Mouse (Mus musculus): ENCODE measurements at regions not wholly inside any gene's neighbourhood (a gene's known extent, or its start where the extent isn't known, plus 50 kb on each side); places are given as distances from the start of the nearest gene placed in this dataset.
"Not testable (repeated sequence)": the region's sequence is repeated elsewhere in the genome, so short reads cannot be mapped to it uniquely, and the experiment has no call there.

DNA sequence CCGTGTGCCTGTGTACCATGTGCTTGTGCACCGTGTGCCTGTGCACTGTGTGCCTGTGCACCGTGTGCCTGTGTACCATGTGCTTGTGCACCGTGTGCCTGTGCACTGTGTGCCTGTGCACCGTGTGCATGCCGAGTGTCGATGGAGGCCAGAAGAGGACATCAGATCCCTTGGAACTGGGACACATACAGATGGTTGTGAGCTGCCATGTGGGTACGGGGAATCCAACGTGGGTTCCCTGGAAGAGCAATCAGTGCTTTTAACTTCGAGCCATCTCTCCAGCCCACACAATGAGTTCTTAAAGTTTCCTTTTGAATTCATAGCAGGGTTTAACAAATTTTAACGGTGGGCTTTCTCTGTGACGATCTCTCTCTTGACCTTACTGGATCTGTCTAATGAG, 386.8 kb upstream of the Auts2 start:
- not testable (repeated sequence) for DNase-seq (ENCODE audit: low read depth)

DNA sequence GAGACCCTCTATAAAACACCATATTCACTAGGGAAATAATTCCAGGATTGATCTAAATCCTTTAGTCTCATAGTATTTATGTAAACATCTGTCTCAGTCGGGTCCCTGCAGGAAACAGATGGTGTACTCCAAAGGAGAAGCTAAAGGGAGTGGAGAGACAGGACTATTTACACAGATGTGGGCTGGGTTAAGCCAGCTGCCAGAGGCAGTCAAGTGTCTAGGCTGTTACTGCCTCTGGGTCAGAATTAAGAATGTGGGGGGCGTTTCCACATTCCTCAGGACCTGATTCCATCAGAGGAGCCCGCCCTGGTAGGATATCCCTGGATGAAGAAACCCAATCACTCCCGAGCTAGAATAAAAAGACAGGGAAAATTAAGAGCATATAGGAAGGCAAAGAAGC, 380.2 kb upstream of the Auts2 start:
- DNase-seq (ENCODE audit: low read depth): no peak

DNA sequence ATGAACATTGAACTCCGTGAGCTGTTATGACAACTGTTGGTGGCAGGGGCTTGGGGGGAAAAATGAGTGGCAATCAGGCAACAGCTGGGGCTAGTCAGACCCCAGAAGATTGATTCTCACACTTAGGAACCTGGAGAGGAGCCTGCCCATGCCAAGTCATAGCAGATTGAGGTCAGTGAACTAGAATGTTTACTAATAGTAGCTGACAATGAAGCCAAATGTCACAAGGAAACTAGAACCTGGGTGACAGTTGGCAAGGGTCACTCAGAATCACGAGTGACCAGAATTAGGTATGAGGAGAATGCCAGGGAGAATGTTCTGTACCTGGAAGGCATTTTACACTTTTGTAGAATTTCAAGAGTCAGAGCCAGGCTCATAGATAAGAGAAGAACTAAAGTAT, 365.9 kb upstream of the Auts2 start:
- no peak for DNase-seq (ENCODE audit: low read depth)

DNA sequence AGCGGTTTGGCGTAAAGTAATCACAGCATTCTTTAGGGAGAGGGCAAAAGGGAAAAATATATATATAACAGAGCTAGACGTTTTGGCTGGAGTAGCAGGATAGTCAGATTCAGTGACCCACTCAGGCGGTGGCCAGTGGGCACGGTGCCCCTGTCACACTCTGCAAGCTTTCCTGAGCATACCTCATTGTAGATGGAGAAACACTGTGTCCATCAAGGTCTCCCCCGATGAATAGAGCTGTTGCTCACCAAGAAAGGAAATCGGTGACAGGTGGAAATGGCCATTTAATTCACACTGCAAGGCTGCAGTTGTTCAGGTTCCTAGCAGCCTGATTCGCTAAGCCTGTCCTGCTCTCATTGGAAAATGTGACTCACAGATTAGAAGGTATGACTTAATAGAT, 365.1 kb upstream of the Auts2 start:
- DNase-seq (ENCODE audit: low read depth): no peak

DNA sequence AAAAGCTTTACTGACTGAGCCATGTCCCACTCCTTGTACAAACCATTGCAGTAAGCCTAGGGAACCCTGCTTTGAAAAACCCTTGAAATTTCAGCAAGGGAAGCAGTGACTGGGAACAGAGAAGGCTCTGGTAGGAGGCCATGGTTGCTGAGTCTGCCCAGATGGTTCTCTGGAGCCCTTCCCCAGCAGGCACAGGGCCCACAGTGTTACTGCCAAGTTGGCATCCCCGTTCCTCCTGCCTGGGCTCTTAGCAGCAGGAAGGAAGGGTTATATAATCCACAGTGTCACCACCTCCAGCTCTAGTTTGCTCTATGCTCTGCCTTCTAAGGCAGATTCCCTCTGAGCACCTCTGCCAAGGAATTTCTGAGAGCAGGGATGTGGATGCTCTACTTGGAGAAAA, 349.4 kb upstream of the Auts2 start:
- DNase-seq (ENCODE audit: low read depth): no peak

DNA sequence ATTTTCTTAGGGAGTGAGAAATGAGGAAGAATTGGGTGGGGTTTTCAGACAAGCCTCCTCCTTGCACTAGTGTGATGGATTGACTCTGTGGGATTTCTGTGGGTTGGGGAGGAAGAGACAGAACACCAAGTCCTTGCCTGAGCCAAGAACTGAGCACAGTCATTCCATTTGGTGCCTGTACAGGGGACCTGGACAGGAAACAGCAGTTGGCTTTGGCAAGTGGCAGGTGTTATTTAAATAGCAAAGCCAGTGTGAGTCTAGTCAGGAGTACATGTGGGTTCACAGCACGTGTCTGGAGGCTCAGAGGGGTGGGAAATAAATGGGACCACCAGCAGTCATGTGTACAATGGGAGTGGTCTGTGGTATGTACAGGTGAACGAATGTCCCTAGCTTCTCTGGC, 341.0 kb upstream of the Auts2 start:
- DNase-seq (ENCODE audit: low read depth): no peak

DNA sequence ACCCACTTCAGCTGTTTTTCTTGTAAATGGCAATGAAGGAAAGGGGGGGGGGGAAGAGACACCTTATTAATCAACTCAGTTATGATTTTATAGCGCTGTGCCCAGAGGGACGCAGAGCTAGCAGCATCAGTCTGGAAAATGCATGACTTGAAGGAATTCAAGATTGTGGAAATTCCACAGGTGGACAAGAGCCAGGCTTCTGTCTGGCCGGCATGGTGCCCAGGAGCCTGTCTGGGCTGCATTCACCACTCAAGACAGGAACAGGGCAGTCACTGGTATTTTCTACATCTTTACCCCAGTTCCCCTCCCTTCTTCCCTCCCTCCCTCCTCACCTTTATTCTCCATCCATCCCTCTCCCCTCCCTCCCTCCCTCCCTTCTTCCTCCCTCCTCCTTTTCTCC, 339.1 kb upstream of the Auts2 start:
- no peak for DNase-seq (ENCODE audit: low read depth)

DNA sequence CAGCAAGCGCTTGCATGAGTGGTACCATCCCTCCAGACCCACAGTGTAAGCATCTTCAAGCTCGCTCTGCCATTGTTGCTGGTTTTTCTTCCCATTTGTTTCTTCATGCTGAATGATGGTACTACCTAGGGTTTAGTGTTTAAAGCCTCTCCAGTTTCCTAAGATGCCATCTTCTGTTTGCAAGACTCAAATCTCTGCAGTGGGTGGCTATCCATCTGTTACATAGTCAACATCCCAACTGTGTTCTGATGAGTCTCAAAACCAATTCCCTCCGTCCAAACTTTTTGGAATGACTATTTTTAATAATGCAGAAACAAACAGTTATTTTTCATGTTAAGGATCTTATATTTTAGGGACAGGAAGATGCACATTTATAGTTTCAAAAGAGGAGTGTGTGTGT, 338.0 kb upstream of the Auts2 start:
- no peak for DNase-seq (ENCODE audit: low read depth)

DNA sequence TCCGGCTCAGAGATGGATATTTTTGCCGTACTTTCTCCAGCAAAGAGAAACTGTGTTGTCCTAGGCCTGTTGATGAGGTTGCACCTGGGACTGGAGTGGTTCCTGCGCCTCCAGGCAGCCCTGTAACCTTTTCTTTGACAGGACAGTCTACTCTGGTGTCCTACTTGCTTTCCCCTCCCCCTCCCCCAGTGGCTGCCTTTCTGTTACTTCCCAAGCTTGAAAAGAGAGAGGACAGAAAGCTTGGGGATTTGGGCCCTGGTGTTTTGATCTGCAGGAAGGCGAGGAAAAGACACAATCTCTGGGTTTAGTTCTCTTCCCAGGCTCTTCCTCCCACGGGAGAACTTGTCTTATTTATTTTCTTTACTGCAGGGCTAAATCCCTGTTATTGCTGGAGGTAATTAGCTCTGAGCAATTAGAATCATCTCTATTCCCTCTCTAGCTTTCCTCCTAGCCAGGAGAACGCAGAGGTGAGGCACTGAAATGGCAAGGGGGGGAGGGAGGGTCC, 333.2 kb upstream of the Auts2 start:
- DNase-seq (ENCODE audit: low read depth): no peak

DNA sequence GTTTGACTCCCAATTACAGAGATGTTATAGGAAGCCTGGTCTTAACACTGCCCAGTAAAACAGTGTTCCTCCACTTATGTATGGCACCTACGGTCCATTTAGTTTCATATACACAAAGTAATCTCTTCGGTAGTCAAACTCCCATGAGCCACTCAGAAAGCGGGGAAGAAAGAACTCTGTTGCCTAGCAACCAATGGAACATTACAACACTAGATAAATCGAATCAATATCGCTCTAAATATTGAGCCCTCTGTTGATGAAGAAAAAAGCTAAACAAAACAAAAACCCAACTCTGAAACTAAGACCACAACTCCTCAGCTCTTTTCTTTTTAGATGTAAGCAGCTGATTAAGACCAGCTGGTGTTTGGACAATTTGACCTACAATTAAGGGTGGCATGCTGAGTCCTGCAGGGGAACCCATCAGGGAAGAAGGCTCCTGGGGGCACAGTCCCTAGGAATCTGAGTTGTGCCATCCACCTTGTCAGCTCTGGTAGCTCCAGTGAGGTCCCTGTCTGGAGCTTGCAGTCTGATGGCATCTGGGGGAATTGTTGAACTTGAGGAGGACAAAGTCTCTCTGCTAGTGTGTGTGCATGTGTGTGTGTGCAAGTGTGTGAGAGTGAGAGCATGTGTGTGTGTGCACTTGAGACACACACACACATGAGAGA, 315.8 kb upstream of the Auts2 start:
- no peak for DNase-seq (ENCODE audit: low read depth)

DNA sequence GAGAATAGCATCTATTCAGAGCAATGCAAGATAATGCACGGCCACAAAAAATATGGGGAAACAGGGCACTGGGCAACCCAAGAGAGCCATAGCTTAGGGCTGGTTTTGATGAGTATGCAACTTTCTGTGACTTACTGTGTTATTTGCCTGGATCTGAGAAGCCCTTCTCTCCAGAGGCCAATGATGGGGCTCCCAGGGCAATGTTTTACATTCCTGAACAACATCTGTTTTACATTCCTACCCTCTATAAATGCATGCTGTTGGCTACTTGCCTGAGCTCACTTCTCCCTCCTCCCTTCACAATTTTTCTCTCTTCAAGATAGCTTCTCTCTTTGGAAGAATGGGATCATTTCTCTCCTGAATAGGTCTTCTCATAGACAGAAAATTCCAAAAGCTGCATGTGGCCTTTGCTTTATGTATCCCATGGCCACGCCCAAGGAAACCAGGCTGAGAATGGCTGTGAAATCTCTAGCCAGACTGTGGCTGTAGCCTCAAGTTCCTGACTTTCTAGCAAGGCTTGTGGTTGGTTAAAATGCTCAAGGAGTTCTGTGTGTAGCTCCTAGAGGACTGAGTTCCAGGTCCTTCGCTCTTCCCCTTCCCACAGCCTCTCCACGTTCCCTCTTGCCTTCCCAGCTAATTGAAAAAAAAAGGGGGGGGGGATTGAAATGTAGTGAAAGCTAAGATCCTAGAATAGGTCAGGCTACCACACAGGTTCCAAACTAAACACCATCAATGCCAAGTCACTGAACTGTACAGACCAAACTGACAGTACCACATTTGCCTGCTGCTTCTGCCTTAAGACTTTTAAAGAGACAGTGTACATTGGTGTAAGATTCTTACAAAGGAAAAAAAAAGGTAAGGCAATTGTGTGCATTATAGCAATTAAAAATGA, 312.7 kb upstream of the Auts2 start:
- no peak for DNase-seq (ENCODE audit: low read depth)

DNA sequence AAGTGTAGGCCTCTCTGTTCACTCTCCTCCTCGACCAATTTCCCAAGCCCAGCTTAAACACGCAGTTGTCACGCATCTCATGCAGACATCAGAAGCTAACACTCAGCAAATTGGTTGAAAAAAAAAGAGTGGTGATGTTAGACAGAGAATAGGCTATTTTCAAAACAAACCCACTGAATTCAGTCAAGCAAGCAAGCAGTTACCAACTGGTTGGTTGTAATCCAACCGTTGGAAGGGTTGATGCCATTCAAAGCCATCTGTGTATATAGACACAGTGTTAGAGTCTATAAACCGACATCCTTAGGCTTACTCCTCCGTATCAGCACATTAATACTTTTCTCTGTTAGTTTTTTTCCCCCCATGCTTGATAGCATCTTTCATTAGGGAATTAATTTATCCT, 307.6 kb upstream of the Auts2 start:
- DNase-seq (ENCODE audit: low read depth): no peak

DNA sequence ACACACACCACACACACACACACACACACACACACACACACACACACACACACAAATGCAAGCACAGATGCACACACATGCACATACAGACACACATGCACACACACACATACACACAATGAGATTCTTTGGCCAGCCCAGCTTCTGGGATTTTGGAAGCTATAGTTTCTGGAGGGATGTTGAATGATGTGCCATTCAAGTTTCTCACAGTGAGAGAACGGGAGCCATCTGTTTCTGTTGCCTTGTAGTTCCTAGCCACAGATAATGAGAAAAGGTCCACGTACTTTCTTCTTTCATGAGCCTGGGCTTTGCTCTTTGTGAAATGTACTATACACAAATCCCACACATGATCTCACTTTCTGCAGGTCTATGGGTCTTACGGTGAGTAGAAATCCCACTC, 304.9 kb upstream of the Auts2 start:
- no peak for DNase-seq (ENCODE audit: low read depth)

DNA sequence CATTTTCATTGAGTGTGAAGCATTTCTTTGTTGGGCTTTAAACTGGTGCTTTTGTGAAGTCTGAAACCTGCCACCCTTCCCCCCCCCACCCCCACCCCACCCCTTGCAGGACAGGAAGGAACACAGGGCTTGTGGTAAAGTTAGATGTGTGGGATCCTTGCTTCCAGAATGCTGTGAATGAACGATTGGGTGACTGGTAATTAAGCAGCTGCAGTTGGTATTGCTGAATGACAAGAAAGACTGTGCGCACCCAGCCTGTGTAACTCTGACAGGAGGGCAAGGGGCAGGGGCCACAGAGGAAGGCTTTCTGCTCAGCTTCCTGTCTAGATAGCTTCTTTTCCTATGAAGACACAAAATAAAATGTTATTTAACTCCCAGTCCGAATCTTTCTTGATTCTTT, 300.1 kb upstream of the Auts2 start:
- no peak for DNase-seq (ENCODE audit: low read depth)

DNA sequence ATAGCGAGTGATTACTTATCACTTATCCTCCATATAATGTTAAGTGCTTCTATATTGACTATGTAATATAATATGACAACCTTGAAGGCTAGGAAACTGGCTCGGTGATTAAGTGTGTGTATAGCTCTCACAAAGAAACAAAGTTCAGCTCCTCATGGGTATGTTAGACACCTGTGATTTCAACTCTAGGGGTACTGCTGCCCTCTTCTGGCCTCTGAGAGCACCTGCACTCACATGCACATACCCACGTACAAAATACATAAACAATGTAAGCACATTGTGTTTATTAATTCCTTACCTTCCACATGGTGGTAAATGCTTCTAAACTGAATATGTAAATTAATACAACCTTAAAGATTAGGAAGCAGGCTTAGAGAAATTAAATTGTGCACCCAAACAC, 298.6 kb upstream of the Auts2 start:
- DNase-seq (ENCODE audit: low read depth): no peak

DNA sequence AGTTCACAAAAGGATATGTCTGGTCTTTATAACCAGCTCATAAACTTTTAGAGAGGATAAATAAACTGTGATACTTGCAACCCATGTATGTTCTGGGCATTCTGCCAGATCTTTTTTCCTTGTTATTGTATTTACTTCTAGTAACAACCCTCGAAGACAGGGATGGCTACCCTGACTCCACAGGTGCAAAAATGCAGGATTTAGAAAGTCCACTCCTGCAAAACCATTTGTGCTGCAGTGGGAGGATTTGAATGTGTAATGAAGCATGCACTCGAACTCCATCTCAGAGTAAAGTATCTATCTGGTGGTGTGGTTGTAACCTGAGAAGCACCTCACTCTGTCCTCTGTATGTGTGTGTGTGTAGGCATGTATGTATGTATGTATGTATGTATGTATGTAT, 294.3 kb upstream of the Auts2 start:
- no peak for DNase-seq (ENCODE audit: low read depth)

DNA sequence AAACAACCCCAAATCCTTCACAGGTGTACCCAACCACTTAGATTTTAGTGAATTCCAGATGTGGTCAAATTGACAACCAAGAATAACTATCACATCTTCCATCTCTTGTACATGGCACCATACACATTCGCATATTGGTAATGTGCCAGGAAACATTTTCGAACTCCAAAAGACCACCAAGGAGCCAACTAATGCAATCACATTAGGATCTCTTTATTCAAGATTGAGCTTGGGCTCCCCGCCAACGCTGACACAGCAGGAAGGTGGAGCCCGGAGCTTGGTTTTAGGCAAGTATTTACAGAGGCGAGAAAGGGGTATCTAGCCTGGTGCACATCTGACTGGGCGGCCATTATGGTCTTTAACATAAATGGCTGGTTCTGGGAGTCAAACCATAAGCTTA, 285.8 kb upstream of the Auts2 start:
- DNase-seq (ENCODE audit: low read depth): no peak

DNA sequence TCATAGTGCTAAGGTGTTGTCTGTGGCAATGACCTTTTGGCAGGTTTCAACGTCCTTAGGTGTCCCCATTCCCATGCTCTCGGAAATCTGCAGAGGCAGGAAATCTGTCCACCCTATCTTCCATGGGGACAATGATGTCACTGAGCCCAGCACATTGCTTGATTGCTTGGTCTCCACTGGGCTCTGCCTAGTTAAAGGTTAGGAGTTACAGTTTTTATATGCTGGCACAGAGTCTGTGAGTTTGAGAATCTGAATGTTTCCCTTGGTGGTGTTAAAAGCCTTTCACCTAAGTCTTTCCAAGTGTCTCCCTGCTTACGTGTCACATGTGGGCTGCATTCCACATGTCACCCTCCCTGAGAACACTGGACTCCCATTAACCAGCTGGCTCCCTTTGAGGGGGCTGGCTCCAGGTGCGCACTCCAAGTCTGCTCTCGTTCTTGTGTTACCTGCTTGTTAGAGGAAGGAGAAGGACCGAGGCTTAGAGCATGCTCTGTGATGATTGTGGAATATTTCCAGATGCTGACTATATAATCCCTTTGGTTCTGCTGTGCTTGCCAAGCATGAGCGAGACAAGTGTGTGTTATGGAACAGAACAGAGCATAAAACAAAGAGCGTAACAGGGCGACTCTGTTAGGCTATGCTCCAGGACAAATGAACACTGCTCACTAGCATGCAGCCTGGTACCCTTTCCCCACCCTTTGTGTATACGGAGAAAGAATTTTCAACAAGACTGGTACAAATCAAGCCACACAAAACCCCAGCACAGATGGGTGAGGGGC, 284.6 kb upstream of the Auts2 start:
- no peak for DNase-seq (ENCODE audit: low read depth)

DNA sequence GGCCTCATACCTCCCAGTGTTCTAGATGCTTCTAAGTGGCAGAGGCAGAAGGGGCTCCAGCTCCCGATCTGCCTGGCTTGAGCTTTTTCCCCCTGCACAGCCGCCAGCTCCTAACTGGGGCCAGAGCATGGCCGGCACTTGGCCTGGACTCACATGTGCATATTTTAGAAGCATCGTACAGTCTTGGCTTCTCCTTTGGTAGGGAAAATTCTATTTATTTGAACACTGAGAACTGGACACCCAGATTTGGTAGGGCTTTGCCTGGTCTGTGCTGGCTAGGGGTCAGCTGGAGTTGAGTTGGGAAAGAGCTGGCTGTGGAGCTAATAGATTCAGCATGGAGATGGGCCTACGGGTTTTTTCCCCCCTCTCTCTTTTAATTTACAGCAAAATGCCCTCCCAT, 282.9 kb upstream of the Auts2 start:
- no peak for DNase-seq (ENCODE audit: low read depth)

DNA sequence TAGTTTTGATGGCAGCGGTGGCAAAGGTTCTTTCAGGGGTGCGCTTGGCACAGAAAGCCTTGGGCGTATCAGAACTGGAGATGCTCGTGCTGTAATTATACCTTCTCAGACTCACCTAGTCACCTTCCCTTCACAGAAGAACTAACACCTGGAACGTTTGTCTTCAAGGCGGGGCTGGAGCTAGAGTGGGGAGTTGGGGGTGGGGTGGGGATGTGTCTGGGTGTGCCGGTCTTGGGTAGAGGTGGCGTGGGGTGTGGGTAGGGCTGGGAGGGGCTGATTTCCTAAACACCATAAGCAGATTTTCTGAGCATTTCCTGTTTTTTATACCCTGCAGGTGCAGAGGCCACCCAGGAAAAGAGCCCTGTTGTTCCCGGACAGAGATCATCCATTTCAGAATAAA, 274.5 kb upstream of the Auts2 start:
- DNase-seq (ENCODE audit: low read depth): no peak

DNA sequence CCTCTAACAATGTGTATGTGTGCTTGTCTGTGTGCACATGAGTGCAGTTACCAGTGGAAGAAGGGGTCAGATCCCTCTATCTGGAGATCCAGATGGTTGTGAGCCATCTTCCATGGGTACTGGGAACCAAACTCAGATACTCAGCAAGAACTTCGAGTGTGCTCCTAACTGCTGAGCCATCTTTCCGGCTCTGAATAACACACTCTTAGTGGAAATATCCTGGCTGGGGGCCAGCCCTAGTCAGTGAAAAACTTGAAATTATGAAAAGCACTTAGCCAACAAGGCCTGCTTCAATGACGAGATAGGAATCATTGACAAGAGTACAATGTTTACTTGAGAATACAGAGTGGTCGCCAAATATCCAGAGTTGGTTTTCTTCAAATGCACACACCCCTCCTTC, 266.0 kb upstream of the Auts2 start:
- DNase-seq (ENCODE audit: low read depth): no peak

DNA sequence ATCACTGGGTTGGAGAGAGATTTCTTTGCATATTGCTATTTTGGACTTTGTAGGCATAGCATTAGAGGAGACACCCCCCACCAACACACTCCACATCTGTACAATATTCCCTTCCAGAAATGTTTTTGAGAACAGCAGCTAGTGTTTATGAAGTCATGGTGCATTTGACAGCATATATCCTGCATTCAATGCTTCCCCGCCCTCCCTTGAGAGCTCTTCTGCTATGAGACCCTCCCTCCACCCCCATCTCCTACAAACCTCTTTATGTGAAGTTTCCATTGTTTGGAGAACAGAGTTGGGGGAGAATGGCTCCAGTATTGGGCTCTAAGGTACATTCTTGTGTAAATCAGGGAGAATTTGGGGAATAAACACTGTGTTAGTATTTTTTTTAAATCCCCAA, 252.9 kb upstream of the Auts2 start:
- DNase-seq (ENCODE audit: low read depth): no peak

DNA sequence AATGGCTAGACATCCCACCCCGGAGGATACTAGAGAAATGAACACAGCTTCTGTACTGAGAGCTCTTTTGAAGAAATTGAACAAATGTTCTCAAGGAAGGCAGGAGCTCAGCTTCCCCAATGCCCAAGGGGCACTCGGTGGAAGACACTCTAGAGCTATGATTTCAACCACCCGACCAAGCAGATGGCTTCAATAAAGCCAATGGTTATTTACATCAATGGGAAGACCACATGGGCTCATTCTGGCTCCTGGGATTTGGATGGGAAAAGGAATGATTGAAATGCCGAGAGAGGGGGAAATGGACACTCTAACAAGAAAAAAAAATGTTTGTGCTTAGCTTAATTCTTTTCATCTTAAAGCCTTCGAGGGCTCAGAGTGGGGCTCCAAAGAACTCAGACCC, 249.3 kb upstream of the Auts2 start:
- DNase-seq (ENCODE audit: low read depth): no peak
